Mouse (Mus musculus): ENCODE data around the gene Rbfox1. TPM values are rescaled to one million over a fixed set of nuclear protein-coding genes. Genes with fewer than 3 reads are reported as not detected.

Rbfox1 gene
- total RNA-seq, 2 experiments from 2014 or later = 105 to 113 TPM

DNA sequence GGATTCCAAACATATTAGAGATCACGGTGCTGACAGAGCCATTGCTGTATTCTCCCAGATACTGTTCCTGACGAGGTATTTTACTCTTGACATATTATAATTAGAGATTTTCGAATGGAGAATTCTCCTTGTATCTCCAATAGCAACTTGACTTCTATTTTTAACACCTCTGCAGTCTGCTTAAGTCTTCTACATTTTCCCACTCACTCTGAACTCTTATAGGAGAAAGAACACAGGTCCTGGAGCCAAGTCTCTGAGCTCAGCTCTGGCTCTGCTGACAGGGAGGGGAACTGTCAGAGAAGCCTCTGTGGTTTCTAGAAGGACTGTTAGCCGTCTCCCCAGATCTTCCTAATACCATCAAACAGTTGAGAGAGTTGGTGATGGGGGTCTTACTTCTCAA lies 1344.1 kb downstream of the Rbfox1 start:
- DNase-seq = no peak

DNA sequence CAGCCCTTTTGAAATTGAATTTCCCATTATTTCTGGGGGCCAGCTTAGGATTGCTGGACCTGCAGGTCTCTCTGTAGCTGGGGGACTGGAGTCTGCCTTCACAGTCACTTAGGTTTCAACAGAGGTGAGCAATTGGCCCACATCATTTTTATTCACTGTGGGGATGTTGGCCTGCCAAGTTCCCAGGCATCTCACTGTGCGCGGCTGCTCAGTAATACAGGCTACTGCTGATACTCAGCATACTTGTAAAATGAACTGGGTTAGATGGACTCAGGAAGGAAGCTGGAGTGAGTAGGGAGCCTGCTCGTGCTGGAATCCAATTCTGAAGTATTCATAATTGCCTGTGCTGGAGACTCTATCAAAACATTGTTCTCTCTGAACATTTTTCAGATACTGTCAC lies 1356.5 kb downstream of the Rbfox1 start:
- no peak for DNase-seq

DNA sequence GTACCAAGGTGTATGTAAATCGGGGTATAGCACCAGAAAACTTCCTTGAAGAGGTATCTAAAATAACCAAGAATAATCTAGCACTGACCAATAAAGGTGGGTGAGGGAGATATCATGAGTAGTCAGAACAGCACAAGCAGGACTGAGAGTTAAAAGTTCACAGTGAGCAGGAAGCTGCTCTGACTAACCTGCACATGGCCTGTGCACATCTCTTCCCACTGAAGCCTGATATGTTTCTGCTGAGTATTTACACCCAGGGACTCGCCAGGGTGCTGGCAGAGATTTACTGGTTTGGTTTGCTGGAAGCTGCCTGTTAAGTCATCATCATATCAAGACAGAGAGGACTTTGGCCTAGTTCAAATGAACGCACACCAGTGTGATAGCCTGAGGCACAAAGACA lies 1357.3 kb downstream of the Rbfox1 start:
- no peak for DNase-seq

DNA sequence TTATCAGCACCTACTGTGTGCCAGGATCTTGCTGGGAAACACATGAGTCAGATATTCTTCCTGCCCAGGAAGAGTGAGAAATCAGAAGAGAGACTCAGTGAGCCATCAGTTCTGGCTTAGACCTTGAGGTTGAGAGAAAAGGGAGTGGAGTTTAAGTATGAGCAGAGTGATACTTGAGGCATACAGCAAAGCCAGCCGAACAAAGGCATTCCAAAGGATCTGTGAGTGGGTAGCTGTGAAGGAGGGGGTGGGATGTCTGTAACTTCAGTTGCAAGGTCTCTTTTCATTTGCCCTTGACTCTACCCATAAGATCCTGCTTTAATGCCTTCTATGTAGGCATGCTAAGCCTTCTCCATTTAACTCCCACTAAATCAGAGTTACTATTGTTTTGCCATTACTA lies 1359.2 kb downstream of the Rbfox1 start:
- no peak for DNase-seq

DNA sequence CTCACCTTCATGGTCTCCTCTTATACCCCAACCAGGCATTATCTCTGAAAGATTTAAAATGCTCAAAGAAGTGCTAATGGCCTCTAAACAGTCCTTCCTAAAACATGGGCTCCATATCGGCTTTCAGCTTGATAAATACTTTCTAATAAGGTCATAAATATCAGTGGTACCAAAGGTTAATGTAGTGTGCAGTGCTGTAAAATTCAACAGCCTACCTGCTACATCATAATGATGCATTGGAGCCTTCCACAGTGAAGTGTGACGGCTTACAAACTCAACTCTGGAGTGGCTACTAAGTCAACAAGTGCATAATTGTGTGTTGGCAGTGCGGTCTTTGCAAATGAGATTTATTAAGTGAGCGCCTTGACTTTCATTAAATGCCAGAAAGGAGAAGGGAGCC lies 1366.5 kb downstream of the Rbfox1 start:
- DNase-seq = no peak

DNA sequence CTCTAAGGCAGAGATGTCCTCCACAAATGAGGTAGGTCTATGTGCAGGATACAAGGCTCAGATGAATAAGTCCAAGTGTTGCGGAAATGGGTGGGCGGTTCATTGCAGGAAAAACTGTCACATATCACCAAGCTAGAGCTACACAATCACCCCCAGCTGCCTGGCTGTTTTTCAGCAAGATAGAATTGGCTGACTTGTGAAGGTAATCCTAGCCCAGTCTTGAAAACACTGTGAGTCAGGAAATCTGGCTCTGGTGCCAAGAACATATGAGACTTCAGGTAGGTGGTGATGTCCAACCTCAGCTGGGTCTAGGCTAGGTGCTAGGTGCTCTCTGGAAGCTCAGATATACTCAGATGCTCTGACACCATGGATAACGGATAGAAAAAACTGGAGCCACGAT lies 1372.2 kb downstream of the Rbfox1 start:
- no peak for DNase-seq

DNA sequence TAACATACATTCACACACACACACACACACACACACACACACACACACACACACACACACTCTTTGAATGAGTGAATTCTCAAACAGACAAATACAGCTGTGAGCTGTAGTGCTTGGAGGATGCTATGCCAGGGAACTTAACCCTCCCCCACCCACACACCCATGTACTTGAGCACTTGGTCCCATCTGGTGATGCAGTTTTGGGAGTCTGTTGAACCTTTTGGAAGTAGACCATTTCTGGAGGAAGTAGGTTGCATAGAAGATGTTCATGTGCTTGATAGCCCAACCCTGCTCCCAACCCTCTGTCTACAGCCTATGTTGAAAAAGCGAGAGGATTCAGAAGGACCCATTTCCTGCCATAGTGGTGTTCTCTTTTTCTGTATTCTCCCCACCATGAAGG lies 1378.1 kb downstream of the Rbfox1 start:
- no peak for DNase-seq

DNA sequence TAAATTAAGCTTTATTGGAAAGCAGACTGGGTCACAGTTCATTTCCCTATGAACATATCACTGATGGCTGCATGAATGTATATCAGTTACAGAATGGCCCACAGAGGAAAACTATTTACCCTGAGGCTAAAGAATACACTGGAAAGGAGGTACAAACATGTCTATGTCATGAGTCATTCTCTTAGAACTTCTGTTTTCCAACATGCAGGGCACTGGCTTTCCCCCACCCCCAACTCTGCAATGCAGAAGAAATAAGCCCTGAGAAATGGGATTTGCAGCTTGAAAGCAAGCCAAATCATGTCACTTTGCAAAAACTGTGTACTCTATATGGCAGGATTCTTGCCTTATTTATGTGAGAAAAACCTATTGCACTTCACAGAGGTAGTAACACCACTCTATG lies 1380.6 kb downstream of the Rbfox1 start:
- DNase-seq = no peak

DNA sequence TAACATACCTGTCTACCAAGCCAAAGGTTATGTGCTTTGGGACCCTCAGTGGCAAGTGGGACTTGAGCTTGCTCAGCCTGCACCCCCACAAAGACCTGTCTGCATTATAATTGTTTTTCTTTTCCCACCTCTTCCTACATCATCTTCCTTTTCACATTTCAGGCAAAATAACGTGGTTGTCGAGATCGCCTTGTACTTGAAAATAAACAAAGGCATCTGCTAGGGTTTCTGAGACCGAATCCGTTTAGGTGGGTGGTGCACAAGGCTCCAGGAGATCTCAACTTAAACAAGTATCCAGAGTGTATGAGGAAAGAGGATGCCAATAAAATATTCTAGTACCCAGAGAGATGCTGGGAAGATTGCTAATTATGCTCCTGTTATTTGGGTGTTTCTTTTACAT lies 1390.3 kb downstream of the Rbfox1 start:
- no peak for DNase-seq

DNA sequence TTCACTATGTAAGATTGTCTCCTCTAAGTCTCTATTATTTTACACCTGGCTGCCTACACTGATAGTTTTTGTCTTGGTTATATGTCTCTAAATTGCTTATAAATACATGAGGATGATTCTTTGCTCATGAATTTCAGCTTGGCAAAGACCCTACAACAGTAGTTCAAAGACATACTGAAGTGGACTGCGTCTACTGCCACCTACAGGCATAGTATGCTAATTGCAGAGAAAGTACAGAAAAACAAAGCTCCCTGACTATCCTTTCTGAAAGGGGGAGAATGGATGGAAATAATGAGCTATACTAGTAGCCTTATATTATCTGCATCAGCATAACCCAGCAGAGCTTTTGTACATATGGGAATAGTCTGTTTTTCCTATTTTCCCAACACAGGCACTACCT lies 1390.7 kb downstream of the Rbfox1 start:
- no peak for DNase-seq

DNA sequence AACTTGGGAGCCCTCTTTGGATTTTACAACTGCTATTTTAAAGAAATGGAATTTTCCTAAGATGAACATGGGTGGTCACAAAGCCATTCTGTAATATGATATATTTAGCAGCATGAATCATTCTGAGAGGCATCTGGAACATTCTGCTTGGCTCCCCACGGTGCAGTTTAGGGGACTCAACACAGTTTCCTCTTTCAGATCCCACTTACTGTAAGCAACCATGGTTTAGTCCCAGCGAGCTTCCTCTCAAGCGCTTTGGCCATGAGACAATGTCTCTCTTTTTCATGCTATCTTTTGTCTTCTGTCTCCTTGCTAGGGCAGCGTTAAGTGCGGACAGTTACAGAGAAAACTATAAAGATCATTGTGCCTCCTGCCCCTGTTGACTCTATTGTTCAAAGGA lies 1394.4 kb downstream of the Rbfox1 start:
- DNase-seq = no peak

DNA sequence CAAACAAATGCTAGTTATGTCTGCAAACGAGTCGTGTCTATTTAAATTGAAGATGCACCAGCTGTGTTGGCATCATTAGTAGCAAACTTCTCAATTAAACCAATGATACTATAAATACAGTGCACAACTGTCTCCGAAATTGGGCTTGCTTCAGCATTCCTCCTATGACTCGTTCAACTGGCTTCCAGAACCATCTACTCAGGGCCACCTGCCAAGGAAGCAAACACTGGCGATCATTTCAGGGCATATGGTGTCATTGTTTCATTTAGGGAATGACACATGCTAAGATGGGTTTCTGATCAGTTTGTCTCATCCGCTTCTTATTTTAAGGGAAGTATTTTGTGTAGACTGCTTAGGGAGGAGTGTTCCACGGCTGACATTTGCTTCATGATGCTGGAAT lies 1397.1 kb downstream of the Rbfox1 start:
- peak; percentile 21 for DNase-seq

DNA sequence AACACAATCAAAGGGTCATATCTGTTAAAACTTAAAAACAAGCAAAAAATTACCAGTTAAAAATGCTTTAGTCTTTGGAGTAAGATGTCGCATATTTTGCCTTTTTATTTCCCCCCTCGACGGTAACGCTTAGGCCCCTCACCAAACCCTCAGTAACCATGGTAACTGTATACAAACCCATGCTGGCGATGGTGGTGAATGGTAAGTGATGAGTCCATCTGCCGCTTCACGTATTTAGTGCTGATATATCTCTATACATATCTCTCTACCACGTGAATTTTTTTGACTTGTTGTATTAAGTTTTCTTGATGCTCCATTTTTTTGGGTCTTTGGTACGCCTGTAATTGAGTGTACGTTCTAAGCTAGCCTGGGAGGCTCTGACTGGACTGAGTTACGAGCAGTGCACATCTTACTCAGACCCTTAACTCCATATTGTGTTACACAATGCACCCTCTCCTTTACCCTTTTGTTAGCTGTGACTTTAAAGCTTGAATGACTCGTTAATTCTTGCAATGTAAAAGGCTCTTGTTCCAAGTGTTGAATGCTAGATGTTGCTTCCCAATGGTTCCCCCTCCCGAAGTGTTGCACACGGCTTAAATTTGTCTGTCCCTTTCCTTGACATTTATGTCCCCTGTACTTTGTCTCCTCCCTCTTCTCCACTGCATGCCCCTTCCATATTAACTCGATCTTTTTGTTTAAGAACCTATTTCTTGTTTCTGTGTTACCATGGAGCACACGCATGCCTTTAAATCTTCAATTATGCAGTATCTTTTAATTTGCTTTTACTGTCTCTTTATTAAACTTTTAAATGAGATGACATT lies 1408.0 kb downstream of the Rbfox1 start:
- DNase-seq = no peak

DNA sequence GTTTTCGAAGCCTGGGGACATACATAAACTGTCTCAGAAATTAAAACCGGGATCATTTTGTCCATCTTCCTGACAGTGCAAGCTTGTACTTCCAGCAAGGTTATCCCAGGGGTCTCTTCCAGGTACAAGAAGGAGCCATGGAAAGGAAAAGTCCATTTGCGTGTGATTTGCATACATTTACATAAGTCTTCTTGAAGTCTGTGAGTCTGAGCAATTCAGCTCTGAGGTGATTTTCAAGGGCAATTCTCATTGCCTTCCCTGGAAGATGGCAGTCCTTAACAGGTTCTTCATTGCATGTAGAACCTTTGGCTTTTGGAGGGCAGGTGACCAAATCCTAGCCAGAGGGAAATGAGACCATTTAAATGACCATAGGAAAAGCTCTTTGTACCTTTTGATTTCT lies 1417.3 kb downstream of the Rbfox1 start:
- no peak for DNase-seq

DNA sequence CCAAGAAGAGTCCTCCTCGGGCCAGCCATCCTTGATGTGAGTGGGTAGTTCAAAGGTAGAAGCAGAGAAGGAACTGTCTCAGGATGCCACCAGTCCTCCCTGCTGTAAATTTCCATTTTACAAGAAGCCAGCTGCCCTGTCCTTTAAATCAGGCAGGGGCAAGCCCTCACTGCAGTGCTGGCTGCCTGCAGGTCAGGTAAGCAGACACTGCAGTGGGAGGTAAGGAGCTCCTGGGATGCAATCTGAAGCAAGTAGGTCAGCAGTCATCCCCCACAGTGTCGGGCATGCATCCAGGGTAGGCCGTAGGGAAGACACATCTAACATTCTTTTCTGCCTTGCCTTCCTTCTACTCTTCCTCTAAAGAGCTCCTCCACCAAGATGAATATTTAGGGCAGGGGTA lies 1444.0 kb downstream of the Rbfox1 start:
- no peak for DNase-seq

DNA sequence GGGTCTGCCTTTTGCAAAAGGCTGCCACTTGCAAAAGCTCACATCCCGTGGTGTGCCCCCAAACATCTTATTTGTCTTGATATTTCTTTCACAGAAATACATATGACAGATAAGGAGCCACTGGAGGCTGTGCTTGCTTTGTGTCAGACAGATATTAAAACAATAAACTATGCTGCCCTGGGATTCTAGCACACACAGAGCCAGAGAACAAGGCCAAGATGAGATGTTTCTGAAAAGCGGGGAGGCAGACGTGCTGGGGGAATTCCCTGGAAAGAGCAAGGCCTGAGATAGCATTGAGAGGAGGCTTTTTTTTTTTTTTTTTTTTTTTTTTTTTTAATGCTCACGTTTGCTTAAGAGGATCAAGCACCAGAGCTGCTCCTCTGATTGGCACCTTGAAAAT lies 1456.0 kb downstream of the Rbfox1 start:
- no peak for DNase-seq

DNA sequence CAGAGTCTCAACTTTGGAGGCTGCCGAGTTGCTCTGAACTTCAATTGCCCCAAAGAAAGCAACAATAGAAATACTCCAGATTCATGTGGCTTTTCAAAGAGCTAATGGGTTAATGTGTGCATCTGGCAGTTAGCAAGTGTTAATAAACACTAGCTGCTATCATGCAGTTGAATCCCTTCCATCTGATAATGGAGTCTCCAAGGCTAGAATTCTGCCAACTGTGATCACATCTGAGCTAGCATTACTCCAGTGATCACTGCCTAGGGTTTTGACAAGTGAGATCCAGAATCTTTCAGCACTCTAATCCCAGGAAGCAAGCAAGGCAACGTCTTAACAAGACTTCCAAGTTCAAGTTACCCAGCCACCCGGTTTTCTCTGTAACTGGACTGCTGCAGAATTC lies 1460.1 kb downstream of the Rbfox1 start:
- no peak for DNase-seq

DNA sequence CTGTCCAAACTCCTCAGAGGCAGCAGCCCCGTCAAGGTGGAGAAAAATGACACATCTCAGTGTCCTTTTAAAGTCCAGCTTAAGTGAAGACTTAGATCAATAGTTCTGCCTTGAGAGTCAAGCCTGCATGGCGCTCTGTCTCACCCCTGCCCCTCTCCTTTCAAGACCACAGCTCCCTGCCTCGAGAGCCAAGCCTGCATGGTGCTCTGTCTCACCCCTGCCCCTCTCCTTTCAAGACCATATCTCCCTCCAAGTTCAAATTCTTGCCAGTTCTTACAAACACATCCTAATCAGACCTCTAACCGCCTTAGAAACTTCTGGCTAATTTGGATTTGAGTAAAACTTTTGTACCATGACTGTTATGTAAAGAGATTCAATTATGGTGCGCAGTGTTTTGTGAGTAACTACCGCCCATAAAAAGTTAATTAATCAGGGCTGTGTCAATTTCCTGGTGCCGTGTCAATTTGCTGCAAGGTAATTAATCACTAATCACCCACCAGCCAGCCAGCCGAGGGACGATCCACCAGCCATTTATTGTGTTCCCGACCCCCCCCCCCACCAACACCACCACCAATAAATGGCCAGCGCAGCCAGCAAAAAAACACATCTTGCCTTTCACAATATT lies 1461.0 kb downstream of the Rbfox1 start:
- DNase-seq = no peak

DNA sequence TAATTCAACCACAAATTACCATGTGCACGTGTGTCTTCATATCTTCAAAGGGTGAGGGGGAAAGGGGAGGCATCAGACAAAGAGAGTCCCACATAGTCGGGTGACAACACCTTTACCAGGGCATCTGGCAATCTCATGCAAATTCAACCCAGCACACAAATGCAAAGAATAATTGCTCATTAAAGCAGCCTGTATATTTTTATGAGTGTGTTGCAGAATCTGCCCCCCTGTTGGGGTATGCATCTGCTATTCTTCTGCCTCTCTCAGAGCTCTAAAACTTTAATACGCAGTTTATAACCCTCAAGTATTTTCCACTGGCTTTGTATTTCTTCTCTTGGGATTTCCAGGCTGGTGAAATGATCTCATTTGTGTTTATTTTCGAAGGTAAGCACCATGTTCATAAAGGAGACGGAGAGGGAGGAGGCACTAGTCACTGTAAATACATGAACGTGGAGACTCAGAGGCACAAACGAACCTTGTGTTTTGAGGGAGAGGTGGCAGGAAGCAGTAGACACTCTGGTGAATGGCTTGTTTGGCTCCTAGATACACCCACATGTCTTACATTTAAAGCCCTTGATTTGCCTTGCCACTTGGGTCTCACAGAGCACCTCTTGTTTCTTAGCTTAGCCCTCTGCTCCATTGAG lies 1462.5 kb downstream of the Rbfox1 start:
- DNase-seq = no peak

DNA sequence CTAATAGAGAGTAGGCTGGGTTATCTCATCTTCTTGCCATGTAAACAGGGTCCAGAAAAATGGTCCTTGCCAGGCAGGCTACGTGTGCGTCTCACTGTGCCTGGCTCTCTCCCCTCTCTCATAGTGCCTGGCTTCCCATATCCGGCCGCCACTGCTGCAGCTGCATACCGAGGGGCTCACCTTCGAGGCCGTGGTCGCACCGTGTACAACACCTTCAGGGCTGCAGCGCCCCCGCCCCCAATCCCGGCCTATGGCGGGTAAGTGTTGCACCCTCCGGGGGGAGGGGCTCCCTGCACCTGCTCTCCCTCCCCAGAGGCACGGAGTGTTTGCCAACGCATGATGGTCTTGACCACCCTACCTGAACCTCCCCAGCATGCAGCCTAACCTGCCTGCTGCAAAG lies 1467.7 kb downstream of the Rbfox1 start:
- peak; percentile 5 for DNase-seq

DNA sequence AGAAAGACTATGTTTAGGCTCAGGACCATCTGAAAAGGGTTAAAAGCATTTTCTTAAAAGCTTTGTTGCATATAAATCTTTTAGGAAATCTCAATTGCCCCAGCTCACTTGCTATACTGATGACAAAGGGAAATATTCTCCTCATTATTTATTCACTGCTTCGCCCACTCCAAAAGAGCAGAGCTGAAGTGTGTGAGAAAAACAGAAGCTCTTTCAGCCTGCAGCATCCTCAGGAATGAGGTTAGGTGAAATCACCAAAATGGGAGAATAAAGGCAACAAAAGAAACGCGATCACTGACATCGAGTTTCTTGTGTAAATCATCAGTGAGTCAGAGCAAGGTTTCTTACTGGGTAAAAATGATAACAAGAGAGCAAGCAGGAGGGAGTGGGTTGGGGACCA lies 1469.0 kb downstream of the Rbfox1 start:
- no peak for DNase-seq

DNA sequence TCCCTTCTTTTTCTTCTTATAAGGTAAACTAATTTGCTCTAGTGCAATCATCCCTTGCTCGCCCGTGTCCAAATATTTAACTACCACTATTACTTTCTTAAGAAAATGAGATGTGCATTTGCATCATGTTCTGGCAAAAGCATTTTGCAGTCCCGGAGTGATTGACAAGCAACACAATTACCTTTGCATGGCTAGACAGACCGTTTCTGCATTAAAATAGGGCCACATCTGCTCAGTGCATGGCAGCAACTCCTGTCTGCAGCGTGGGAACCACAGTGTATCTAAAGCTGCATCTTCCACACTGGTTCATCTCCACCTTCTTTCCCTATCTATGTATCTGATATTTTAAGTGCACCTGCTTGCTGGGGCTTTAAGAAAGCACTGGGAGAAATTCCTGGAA lies 1473.9 kb downstream of the Rbfox1 start:
- DNase-seq = no peak

DNA sequence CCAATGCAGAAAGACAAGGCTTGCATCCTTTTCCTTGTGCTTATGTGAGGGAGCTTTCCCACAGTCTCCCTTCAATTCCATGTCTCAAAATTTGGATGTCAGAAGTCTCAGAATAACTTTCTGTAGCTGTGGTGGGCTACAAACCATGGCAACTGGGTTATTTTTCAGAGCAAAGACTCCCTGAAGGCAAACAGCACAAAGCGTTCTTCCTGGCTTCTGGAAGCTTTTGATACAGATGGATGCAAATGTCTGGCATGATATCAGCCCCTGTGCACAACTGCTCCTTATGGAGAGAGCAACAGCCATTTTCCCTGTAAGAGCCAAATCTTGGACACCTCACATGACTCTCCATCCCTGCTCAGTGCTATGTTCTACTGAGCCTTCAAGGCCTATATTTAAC lies 1475.6 kb downstream of the Rbfox1 start:
- no peak for DNase-seq

DNA sequence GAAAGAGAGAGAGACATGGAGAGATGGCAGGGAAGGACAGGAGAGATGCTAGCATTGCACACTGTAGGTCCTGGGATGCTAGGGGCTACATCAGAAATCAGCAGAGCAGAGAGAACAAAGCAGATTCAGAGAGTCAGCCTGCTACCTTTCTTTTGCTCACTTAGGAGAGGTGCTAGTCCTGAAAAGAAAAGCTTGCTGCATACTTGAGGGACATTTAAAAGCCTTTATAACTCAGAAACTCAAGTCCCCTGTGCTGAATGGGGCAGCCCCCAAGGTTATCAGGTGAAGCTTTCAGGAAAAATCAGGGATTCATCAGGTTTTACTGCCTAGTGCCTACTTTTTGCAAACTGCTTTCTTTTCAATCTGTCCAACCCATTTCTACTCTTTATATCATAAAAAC lies 1480.7 kb downstream of the Rbfox1 start:
- no peak for DNase-seq
